Mouse (Mus musculus): ENCODE measurements around the gene Zbtb1.

DNA sequence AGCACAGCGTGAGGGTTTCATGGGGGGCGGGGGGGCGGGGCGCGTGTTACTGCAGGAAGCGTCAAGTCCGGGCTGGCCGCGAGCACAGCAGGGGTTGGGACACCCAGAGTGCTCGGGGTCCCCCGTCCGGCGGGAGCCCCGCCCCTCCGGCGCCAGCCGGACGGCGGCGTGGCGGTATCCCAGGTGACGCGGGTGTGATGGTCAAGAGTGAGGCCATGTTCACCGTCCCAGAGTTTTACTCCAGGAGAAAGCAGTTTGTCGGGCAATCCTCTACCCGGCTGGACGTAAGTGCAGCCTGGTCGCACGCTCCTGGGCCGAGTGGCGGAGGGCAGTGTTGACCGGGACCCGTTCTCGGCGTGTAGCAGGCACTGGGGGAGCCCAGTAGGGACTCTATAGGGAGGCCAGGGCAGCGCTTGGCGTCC is 47.4 kb downstream of the Zbtb1 start, which contains the start of gene Ppp1r36:
- TF ChIP-seq GATA1 (IDR thresholded peaks at IDR 0.05; ENCODE audit: low read length) (no peak), TAL1 (IDR thresholded peaks at IDR 0.05; ENCODE audit: low read length) (no peak)
